Mouse (Mus musculus) B cell, adult 62 days (primary cell): ENCODE results near the gene Ppp1r14d. TPM values are rescaled to one million over a fixed set of nuclear protein-coding genes. Genes with fewer than 3 reads are reported as not detected.

Experiments used
- total RNA-seq: library from RNA; stranded (reverse); gene quantifications from 4 replicates; pipeline ENCODE4 v1.2.4, GENCODE M21; 2023

Gene Ppp1r14d
- total RNA-seq, result not detected in 4 replicates

DNA sequence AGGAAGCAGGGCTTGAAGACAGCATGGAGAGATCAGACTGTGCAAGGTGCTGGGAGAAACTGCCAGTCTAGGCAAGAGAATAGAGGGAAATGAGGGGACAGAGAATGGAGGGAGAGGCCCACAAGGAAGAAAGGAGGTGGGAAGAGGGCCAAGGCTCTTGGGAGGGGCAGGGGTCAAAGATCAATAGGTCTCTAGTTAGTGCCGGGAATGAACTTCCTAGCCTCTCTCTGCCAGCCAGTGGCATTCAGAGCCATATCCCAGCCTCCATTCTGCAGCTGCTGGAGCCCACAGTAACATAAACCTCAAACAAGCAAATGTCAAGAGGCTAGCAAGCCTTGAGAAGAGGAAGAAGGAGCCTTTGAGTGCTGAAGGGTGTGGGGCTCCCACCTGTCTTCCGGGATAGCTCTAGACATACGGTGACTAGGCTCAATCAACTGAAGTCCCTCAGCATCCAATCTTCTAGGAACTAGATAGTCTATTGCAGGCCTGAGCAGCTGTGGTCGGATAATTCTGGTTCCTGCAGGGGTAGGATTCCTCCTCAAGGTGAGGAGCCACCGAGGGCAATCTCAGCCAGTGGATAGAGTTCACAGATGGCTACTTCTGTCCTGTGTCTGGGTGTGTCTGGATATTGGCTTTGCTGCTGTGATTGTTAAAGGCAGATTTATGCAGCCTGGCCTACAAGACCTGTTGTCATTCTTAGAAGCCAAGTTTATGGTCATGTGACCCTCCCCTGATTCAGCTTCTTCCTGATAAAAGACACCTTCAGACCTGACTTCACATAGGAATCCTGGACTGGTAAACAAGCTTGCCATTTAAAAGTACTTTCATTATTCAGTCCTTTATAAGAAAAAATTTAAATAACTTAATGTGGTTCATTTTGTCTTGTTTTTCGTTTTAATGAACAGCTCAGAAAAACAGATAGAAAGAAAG, at the start of gene Ppp1r14d:
TSS of gene Ppp1r14d (minus strand) at position 132 of the 930 bp plus-strand sequence.

DNA sequence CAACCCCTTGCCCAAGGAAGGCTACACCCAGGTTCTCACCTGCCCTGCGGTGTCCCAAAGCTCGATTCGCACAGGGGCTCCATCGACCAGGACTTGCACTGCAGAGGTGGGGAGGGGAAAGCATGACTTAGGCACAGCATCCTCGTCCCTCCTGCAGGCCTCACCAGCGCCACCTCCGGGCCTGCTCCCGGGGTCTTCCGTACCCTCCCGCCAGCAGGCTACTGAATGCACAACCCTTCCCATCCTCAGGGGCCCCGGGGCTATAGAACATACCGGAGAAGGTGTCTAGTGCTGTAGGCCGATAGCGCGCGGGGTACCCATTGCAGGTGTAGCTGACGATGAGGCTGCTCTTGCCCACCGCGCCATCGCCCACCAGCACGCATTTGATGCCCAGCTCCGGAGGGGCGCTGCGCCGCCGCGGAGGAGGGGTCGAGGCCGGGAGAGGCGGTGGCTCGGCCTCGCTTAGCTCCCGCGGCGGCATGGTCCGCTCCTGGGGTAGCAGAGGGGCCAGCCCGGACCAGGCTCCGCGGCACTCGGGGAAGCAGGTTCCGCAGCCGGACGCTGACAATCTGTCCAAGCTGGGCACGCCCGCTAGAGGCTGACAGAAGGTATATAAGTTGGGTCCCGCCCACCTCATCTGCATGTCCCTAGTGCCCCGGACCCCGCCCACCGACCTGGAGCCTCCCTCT, 41.1 kb upstream of the Ppp1r14d start, which contains the start of gene Rhov:
TSS of gene Rhov (minus strand) at position 630 of the 689 bp plus-strand sequence.

GRCm38 (mm10) chr2:119237210-119237870, 7.6 kb upstream of the Ppp1r14d start, which contains the start of gene Spint1:
Gene Spint1 (plus strand): TSS chr2:119237362.

DNA sequence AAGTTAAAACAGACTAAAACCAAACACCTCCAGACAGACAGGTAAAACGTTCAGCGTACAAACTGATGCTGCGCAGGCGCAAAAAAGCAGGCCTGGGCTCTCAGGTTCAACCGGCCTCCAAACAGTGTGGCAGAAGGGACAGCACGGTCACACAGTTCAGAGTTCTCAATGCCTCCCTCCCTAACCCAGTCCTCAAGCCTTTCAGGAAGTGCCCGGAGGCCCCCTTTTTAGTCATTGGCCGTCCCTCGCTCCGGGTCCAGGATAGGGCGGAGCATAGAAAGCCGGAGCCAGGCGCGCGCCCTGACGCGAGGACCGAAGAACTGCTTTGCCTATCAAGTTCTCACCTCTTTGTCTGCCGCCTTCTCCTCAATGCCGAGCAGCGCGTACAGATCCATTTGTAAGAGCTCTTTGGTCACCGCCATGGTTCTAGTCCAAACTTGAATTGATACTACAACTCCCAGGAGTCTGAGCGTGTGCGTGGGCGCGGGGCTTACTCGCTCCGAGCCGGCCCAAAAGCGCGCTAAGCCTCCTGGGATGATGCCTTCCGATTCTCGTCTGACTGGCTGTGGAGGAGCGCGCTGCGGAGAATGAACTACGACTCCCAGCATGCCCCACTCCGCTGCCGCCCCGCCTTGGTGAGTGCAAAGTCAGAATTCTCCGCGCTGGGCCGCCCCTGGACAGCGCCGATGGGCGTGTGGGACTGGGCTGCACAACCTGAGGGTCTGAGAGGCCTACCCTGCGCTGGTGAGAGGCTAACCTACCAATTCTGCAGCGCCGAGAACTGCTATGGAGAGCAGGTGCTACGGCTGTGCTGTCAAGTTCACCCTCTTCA, 21.1 kb downstream of the Ppp1r14d start, which contains the start of the genes Zfyve19 and Dnajc17:
TSS of gene Zfyve19 (plus strand) at position 274 of the 832 bp plus-strand sequence.
TSS of gene Dnajc17 (minus strand) at position 452 of the 832 bp plus-strand sequence.

GRCm38 (mm10) chr2:119173991-119174651, 55.6 kb downstream of the Ppp1r14d start, which contains the start of gene Gm14137:
Gene Gm14137 (plus strand): TSS chr2:119174509.

Other genes with a start within 250 kb of the Ppp1r14d start
- gene Ccdc32, start 200.5 kb downstream of the Ppp1r14d start, total RNA-seq, result 11.3 to 15.1 TPM (median 12.8 TPM) in 4 replicates
- gene Rpusd2, start 195.1 kb downstream of the Ppp1r14d start, total RNA-seq, result 14.3 to 18.6 TPM (median 15.5 TPM) in 4 replicates
- 3.4 to 5.0 TPM (median 4.4 TPM) in 4 replicates for gene Knl1, start 182.8 kb downstream of the Ppp1r14d start, total RNA-seq
- 1.4 to 5.4 TPM (median 2.6 TPM) in 4 replicates for gene Rad51, start 117.1 kb downstream of the Ppp1r14d start, total RNA-seq
- 25.9 to 39.7 TPM (median 33.3 TPM) in 4 replicates for gene Rmdn3, start 72.9 kb downstream of the Ppp1r14d start, total RNA-seq
- gene Gchfr, start 62.1 kb downstream of the Ppp1r14d start, total RNA-seq, result 1.0 TPM in 1 of 4 replicates, not detected in the others
- 6.9 to 10.6 TPM (median 8.2 TPM) in 4 replicates for gene Gm14137, start 55.4 kb downstream of the Ppp1r14d start, total RNA-seq
- gene Zfyve19, start 21.3 kb downstream of the Ppp1r14d start, total RNA-seq, result 26.6 to 40.7 TPM (median 34.8 TPM) in 4 replicates
- 14.5 to 21.2 TPM (median 20.4 TPM) in 4 replicates for gene Dnajc17, start 21.1 kb downstream of the Ppp1r14d start, total RNA-seq
- 0.24 TPM in 1 of 4 replicates, not detected in the others for gene Spint1, start 7.5 kb upstream of the Ppp1r14d start, total RNA-seq
- gene Rhov, start 41.4 kb upstream of the Ppp1r14d start, total RNA-seq, result 0.35 to 0.79 TPM in 2 of 4 replicates, not detected in the others
- 95.6 to 104 TPM (median 96.7 TPM) in 4 replicates for gene Vps18, start 58.8 kb upstream of the Ppp1r14d start, total RNA-seq
- gene Dll4, start 95.9 kb upstream of the Ppp1r14d start, total RNA-seq, result 0.66 to 2.4 TPM (median 0.85 TPM) in 4 replicates
- gene Chac1, start 121.3 kb upstream of the Ppp1r14d start, total RNA-seq, result 0.60 to 1.1 TPM (median 1.0 TPM) in 4 replicates
- gene Ino80, start 247.8 kb upstream of the Ppp1r14d start, total RNA-seq, result 46.1 to 50.5 TPM (median 49.4 TPM) in 4 replicates